Mouse (Mus musculus) R1 (cell line): ENCODE measurements around the gene Dhrs7b.

Experiments used
- DNase-seq: peaks from one replicate; pipeline ENCODE4 v3.0.0-alpha.2; 2018; ENCODE audit warnings: low read depth, low spot score

Dhrs7b gene

DNA sequence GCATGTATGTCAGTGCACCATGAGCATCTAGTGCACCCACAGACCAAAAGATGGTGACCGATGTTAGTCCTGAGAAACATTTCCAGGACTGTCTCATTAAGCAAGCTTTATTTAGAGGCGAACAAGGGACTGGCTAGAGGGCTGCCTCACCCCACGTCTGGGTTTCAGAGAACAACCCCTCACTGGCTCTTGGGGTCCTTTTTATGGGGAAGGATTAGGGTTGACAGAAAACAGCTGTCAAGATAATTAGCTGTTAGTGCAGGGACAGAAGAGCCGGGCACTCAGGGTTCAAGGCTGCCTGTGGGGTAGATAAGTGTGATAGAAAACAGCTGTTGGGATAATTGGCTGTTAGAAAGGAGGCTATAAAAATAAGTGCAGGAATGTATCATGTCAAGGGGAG is 65.5 kb downstream of the Dhrs7b start:
- no peak for DNase-seq

DNA sequence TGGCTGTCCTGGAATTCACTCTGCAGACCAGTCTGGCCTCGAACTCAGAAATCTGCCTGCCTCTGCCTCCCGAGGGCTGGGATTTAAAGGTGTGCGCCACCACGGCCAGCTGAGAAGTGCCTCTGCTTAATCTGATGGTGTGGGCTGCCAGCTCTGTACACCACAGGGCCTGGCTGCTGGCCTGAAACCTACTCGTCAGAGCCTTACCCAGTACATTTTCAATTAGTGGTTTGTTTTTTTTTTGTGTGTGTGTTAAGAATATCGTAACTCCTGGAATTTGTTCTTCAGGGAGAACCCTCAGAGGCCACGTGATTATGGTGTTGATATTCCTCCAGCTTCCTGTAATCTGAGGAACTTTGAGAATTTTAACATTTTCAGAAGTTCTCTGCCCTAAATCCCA is 71.6 kb downstream of the Dhrs7b start:
- no peak for DNase-seq

- DNase-seq, result no peak
Observed at GRCm38 (mm10) chr11:60902486-60902885, 72.1 kb downstream of the Dhrs7b start.

DNA sequence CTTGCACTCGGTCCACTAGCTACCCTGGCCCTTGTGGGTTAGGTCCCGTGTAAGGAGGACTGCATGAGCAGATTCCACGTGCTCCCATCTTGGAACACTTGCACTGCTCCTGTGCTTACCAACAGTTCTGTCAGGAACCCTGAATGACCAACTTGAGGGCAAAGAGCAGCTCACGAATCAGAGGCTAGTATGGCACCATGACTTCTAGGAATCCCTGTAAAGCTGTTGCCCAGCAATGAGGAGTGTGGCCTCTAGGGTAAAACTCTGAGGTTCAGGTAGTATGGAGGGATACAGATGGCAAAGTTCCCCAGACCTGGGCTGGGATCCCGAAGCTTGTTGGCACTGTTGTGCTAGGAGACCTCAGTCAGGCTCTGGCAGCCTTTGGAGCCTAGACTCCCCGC is 73.2 kb downstream of the Dhrs7b start:
- DNase-seq, result no peak

GRCm38 (mm10) chr11:60905407-60906120 is 75.1 kb downstream of the Dhrs7b start:
- no peak for DNase-seq

DNA sequence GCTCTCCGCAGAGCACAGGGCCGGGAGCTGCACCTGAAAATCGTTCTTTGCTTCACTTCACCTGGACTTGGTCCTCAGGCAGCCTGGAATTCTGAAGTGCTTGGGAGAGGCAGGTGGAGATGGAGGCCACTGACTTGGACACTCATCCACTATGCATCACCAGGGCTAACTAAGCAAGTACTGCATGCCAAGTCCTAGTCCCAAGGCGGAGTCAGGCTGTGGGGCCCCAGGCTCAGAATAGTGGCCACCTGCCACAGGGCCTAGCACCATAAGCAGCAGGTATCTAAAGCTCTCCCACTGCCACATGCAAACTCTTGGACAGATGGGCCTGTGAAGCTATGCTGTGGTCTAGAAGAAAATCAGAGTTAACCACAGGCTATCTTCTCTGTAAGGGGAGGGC is 76.0 kb downstream of the Dhrs7b start:
- DNase-seq, result no peak

- DNase-seq, result peak; percentile 55
Observed at GRCm38 (mm10) chr11:60908073-60908472, 77.6 kb downstream of the Dhrs7b start.

GRCm38 (mm10) chr11:60909626-60910025 is 79.2 kb downstream of the Dhrs7b start:
- no peak for DNase-seq
